Mouse (Mus musculus) CH12.LX (cell line): ENCODE data around the gene Asic2. TPM values are rescaled to one million over a fixed set of nuclear protein-coding genes. Genes with fewer than 3 reads are reported as not detected.

Source experiments
- DNase-seq: peaks from one replicate; pipeline ENCODE4 v3.0.0-alpha.2; 2013; ENCODE audit errors: extremely low read depth
- H3K27ac ChIP-seq: 2 replicates; pipeline ENCODE4 v1.5.1; 2012; ENCODE audit warnings: low read depth, mild to moderate bottlenecking, control low read depth, moderate library complexity; ENCODE audit not compliant: insufficient read depth
- H3K27me3 ChIP-seq: replicated peaks from 2 replicates; pipeline ENCODE3; 2012; ENCODE audit warnings: inconsistent platforms
- H3K36me3 ChIP-seq, 2 experiments: replicated peaks in 1 of 2; 2 replicates each; pipeline versions ENCODE3 to v1.6.1; 2012; ENCODE audit warnings: inconsistent platforms in 1 of 2, low read length in 1 of 2, mild to moderate bottlenecking in 1 of 2, mixed read lengths in 1 of 2, moderate library complexity in 1 of 2; ENCODE audit not compliant: control insufficient read depth in 1 of 2, insufficient read depth in 1 of 2
- H3K4me1 ChIP-seq, 2 experiments: 2 replicates each; pipeline ENCODE4 v1.6.1; 2012; ENCODE audit warnings: inconsistent platforms in 1 of 2, moderate library complexity in 1 of 2; ENCODE audit not compliant: insufficient read depth in 2 of 2, control insufficient read depth in 1 of 2
- H3K4me2 ChIP-seq: 2 replicates; pipeline ENCODE4 v1.6.1; 2012; ENCODE audit warnings: low read depth, mild to moderate bottlenecking, control low read depth; ENCODE audit not compliant: poor library complexity, insufficient read depth, severe bottlenecking
- H3K4me3 ChIP-seq, 3 experiments: fragments of 150-350 bp in 1 of 3; sonication (generic) in 1 of 3; replicated peaks in 1 of 3; 2 replicates each; pipeline versions ENCODE3 to v1.5.1; 2011 to 2012; ENCODE audit warnings: low read depth in 2 of 3, low read length in 2 of 3, mild to moderate bottlenecking in 2 of 3, moderate library complexity in 2 of 3, control low read depth in 1 of 3, improper control_type of control experiment in 1 of 3, inconsistent platforms in 1 of 3, mixed read lengths in 1 of 3; ENCODE audit not compliant: poor library complexity in 1 of 3
- H3K79me2 ChIP-seq: replicated peaks from 2 replicates; pipeline ENCODE4 v1.6.1; 2012; ENCODE audit warnings: mild to moderate bottlenecking, moderate library complexity; ENCODE audit not compliant: control insufficient read depth, poor library complexity, insufficient read depth, severe bottlenecking; ENCODE audit errors: extremely low read depth
- H3K9ac ChIP-seq: 2 replicates; pipeline ENCODE4 v1.6.1; 2012; ENCODE audit warnings: low read depth, mild to moderate bottlenecking, control low read depth, moderate library complexity; ENCODE audit not compliant: insufficient read depth
- H3K9me3 ChIP-seq: replicated peaks from 2 replicates; pipeline ENCODE3; 2012; ENCODE audit warnings: low read length, inconsistent platforms, mixed read lengths
- BHLHE40 ChIP-seq: IDR thresholded peaks from 2 replicates; pipeline ENCODE4 v1.6.1; 2011; ENCODE audit warnings: mild to moderate bottlenecking, low read depth, low read length, improper control_type of control experiment
- E2F4 ChIP-seq: IDR thresholded peaks from 2 replicates; pipeline ENCODE4 v1.6.1; 2011; ENCODE audit warnings: low read depth, low read length, improper control_type of control experiment; ENCODE audit not compliant: insufficient replicate concordance
- ELF1 ChIP-seq: IDR thresholded peaks from 2 replicates; pipeline ENCODE4 v1.6.1; 2014; ENCODE audit warnings: low read depth, mild to moderate bottlenecking, inconsistent platforms, low read length, improper control_type of control experiment
- GABPA ChIP-seq: IDR thresholded peaks from 2 replicates; pipeline ENCODE4 v1.6.1; 2012; ENCODE audit warnings: low read depth, low read length, improper control_type of control experiment, inconsistent platforms; ENCODE audit not compliant: insufficient replicate concordance
- JUN ChIP-seq: IDR thresholded peaks from 2 replicates; pipeline ENCODE4 v1.6.1; 2011; ENCODE audit warnings: low read depth, mild to moderate bottlenecking, low read length, improper control_type of control experiment, moderate library complexity; ENCODE audit not compliant: insufficient read depth
- KAT2A ChIP-seq: IDR thresholded peaks from 2 replicates; pipeline ENCODE4 v1.6.1; 2012; ENCODE audit warnings: low read length, improper control_type of control experiment, inconsistent platforms; ENCODE audit not compliant: insufficient replicate concordance
- MAFK ChIP-seq: IDR thresholded peaks from 2 replicates; pipeline ENCODE4 v1.6.1; 2011; ENCODE audit warnings: low read length, improper control_type of control experiment; ENCODE audit not compliant: insufficient replicate concordance
- MXI1 ChIP-seq: IDR thresholded peaks from 2 replicates; pipeline ENCODE4 v1.6.1; 2011; ENCODE audit warnings: mild to moderate bottlenecking, low read depth, low read length, improper control_type of control experiment
- NELFE ChIP-seq: IDR thresholded peaks from 2 replicates; pipeline ENCODE4 v1.6.1; 2011; ENCODE audit warnings: low read depth, low read length, improper control_type of control experiment
- NRF1 ChIP-seq: IDR thresholded peaks from 2 replicates; pipeline ENCODE4 v1.6.1; 2014; ENCODE audit warnings: low read depth, mild to moderate bottlenecking, inconsistent platforms, low read length, improper control_type of control experiment, moderate library complexity
- PAX5 ChIP-seq: IDR thresholded peaks from 2 replicates; pipeline ENCODE4 v1.6.1; 2012; ENCODE audit warnings: low read length, inconsistent platforms, mixed read lengths
- POLR2A ChIP-seq: IDR thresholded peaks from 2 replicates; pipeline ENCODE4 v1.6.1; 2011; ENCODE audit warnings: low read depth, mild to moderate bottlenecking, improper control_type of control experiment, low read length
- POLR2AphosphoS2 ChIP-seq: IDR thresholded peaks from 2 replicates; pipeline ENCODE4 v1.6.1; 2011; ENCODE audit warnings: low read depth, low read length, improper control_type of control experiment
- RAD21 ChIP-seq: IDR thresholded peaks from 2 replicates; pipeline ENCODE4 v1.6.1; 2011; ENCODE audit warnings: low read depth, mild to moderate bottlenecking, low read length, improper control_type of control experiment, moderate library complexity
- RCOR1 ChIP-seq: conservative IDR thresholded peaks from 2 replicates; pipeline ENCODE4 v1.6.1; 2012; ENCODE audit warnings: low read depth, mild to moderate bottlenecking, inconsistent platforms, low read length, improper control_type of control experiment
- USF1 ChIP-seq: IDR thresholded peaks from 2 replicates; pipeline ENCODE4 v1.6.1; 2014; ENCODE audit warnings: low read depth, mild to moderate bottlenecking, inconsistent platforms, low read length, improper control_type of control experiment
- USF2 ChIP-seq: conservative IDR thresholded peaks from 2 replicates; pipeline ENCODE4 v1.6.1; 2011; ENCODE audit warnings: low read depth, low read length, improper control_type of control experiment
- ZKSCAN1 ChIP-seq: IDR thresholded peaks from 2 replicates; pipeline ENCODE4 v1.6.1; 2012; ENCODE audit warnings: low read depth, inconsistent platforms, low read length, improper control_type of control experiment, borderline replicate concordance
- ZMIZ1 ChIP-seq: IDR thresholded peaks from 2 replicates; pipeline ENCODE4 v1.6.1; 2012; ENCODE audit warnings: low read depth, mild to moderate bottlenecking, inconsistent platforms, low read length, improper control_type of control experiment
- ZNF384 ChIP-seq: IDR thresholded peaks from 2 replicates; pipeline ENCODE4 v1.6.1; 2012; ENCODE audit warnings: low read depth, low read length, improper control_type of control experiment, inconsistent platforms
- dilution Hi-C: fragments of 300-500 bp; cut with MboI; formaldehyde crosslinking; loops from 2 replicates; pipeline ENCODE4 v1.14.3; 2020; ENCODE audit warnings: low sequenced_read_pairs; ENCODE audit not compliant: extremely low pct_unique_long_range_greater_than_20kb, extremely low pct_ligation_motif_present
- in situ Hi-C: fragments of 300-500 bp; cut with MboI; formaldehyde crosslinking; loops from 3 replicates; pipeline ENCODE4 v1.14.3; 2019; ENCODE audit warnings: low sequenced_read_pairs, low pct_ligation_motif_present, low pct_unique_long_range_greater_than_20kb, mixed read lengths
- polyA plus RNA-seq: library from polyadenylated mRNA; unstranded; fragments of >175 nt; gene quantifications from 2 replicates; pipeline ENCODE4 v1.2.1, GENCODE M21; 2012; ENCODE audit warnings: low read depth; ENCODE audit not compliant: insufficient read length
- total RNA-seq, 2 experiments: library from RNA; depleted of rRNA; stranded (reverse); fragments of 300-350 nt in 1 of 2; fragments of >200 nt in 1 of 2; gene quantifications; 2 replicates each; pipeline ENCODE4 v1.2.3; 2012 to 2014

Gene Asic2
- total and polyA plus RNA-seq, 3 experiments, result not detected

DNA sequence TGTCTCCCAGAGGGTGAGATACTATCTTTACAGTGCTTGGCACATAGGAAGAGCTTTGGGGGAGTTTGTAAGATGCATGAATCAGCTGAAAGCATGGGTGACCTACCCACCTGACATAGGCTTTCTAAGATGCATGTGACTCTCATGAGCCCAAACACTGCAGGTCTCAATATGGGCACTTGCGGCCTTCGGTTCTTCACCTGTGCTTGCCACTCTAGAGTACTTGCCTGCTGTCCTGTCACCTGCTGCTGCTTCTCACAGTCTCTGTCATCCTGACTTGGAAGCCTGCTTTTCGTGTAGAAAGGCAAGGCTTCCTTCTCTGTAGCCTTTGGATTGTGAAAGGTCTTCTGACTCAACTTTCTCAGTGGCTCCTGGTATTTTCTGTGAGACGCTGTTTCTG is 645.1 kb downstream of the Asic2 start:
- H3K4me1 ChIP-seq, result no peaks in the 10 kb centered on the region
- no peak overlapping the region for H3K4me3 ChIP-seq
- H3K36me3 ChIP-seq, result no peaks in the 10 kb centered on the region
- no peaks in the 10 kb centered on the region for H3K9me3 ChIP-seq
- no peak overlapping the region for H3K4me2 ChIP-seq
- dilution Hi-C loops (no loop called here), in situ Hi-C loops (no loop called here)
- no peak for DNase-seq
- H3K79me2 ChIP-seq, result no peaks in the 10 kb centered on the region
- H3K27ac ChIP-seq, result no peak overlapping the region
- no peak overlapping the region for H3K9ac ChIP-seq
- H3K27me3 ChIP-seq, result peaks cover 95% of the 10 kb centered on the region
- no peak for TF ChIP-seq MXI1
- TF ChIP-seq NELFE, result no peak
- TF ChIP-seq GABPA, result no peak
- TF ChIP-seq JUN, result no peak
- no peak for TF ChIP-seq POLR2A
- no peak for TF ChIP-seq KAT2A
- TF ChIP-seq RAD21, result no peak
- no peak for TF ChIP-seq ZMIZ1
- TF ChIP-seq E2F4, result no peak
- no peak for TF ChIP-seq MAFK
- no peak for TF ChIP-seq BHLHE40
- no peak for TF ChIP-seq ZKSCAN1
- TF ChIP-seq NRF1, result no peak
- no peak for TF ChIP-seq RCOR1
- TF ChIP-seq ELF1, result no peak
- TF ChIP-seq PAX5, result no peak
- no peak for TF ChIP-seq POLR2AphosphoS2
- TF ChIP-seq ZNF384, result no peak
- TF ChIP-seq, all 38 proteins: peak for 0

DNA sequence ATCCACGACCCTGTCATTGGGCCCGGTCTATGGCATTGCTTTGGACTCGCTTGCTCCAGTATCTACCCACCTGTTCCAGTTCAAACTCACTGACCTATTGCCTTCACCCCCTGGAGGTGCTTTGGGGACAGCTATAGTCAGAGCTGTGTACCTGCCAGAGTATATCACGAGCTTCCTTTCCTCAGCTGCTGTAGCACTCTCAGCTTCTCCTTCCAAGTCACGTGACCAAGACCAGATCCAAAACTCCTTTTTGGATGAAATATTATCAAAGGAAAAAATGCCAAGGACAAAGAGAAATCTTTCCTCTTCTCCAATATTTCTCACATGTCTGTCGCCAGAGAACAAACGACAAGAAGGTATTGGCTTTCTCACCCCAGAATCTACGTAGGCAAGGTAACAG is 645.8 kb downstream of the Asic2 start:
- DNase-seq, result no peak
- no peaks in the 10 kb centered on the region for H3K9me3 ChIP-seq
- no peaks in the 10 kb centered on the region for H3K4me1 ChIP-seq
- no peak overlapping the region for H3K4me2 ChIP-seq
- H3K79me2 ChIP-seq, result no peaks in the 10 kb centered on the region
- TF ChIP-seq USF2, result peak; percentile 29; the same call in 1 of the 2 replicates
- TF ChIP-seq POLR2A, result no peak
- 0 out of 2 replicates have a peak, but pooled peaks have one; percentile 10 for TF ChIP-seq USF1
- TF ChIP-seq, all 38 proteins: peak for 2
- dilution Hi-C loops (no loop called here), in situ Hi-C loops (no loop called here)
- H3K4me3 ChIP-seq, result no peak overlapping the region
- no peak overlapping the region for H3K9ac ChIP-seq
- no peaks in the 10 kb centered on the region for H3K36me3 ChIP-seq
- no peak overlapping the region for H3K27ac ChIP-seq
- H3K27me3 ChIP-seq, result peaks cover 94% of the 10 kb centered on the region
